Mouse (Mus musculus): ENCODE measurements around the gene Apba1.

DNA sequence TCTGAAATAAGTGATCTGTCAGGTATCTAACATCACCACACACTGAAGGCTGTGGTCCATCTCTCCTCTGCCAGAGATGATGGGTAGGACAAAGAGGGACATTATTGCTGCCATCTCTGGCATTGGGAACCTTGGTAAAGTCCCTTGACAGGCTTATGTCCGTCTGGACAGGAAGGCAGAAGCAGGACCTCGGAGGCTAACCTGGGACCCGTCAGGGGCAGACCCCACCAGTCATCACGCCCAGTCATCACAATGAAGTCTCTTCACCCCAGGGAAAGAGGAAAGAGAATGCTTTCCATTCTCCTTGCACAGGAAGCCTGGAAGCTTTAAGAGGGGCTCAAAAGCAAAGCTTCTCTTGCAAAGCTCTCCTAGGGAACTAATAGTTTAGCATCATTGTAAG, 189.2 kb downstream of the Apba1 start:
- TF ChIP-seq CTCF (IDR thresholded peaks at IDR 0.05; ENCODE audit: insufficient read depth, low read length) (no peak), POLR2A (IDR thresholded peaks at IDR 0.05; ENCODE audit: borderline replicate concordance, extremely low read depth, low read depth, low read length) (no peak)
